ENCODE assay signal across 10 mouse cellular contexts in the genomic region with DNA sequence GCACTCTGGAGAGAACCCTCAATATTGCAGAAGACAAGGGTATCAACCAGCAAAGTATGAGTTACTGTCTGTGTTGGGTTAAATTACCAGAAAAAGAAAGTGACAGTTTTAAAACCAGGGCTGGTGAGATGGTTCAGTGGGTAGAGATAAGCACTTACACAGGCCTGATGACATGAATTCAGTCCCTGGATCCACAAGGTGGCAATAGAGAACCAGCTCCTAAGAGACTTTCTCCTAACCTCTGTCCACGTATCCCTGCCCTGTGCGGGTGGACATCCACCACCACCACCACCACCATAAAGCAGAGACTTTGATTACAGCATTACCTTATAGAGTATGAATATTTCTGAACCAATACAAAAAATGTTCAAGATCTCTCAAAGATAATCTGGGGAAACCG. TPM values are rescaled to one million over a fixed set of nuclear protein-coding genes. Genes with fewer than 3 reads are reported as not detected.
A peak's percentile ranks its signal among the peaks of the same experiment; 100 is the strongest.
DNase-seq lines count a peak whose midpoint lies in the region; ATAC-seq and TF ChIP-seq lines count a peak whose summit lies in the region.
"Had no signal": no experiment of that assay in that cellular context is flagged by ENCODE, and none has a peak within 500 bp of the region (broad histone marks: within the 10 kb centered on the region; RNA-seq: fewer than 3 reads in every experiment).

No protein-coding gene starts in this region.

- H3K4me1 ChIP-seq in lung, adult 2 months (ENCODE audit: control insufficient read depth, insufficient read depth, low read length) = no peaks in the 10 kb centered on the region
- H3K4me1 ChIP-seq in kidney, embryonic 15.5 days = no peaks in the 10 kb centered on the region
- H3K4me1 ChIP-seq in stomach, postnatal 0 days (replicated peaks; ENCODE audit: control insufficient read depth, insufficient read depth) = no peaks in the 10 kb centered on the region
- H3K4me1 ChIP-seq in forebrain, embryonic 15.5 days = peaks cover 3% of the 10 kb centered on the region; the same call in 1 of the 2 replicates
- H3K4me1 ChIP-seq: limb, embryonic 15.5 days had no signal

- TF ChIP-seq POLR2A in lung, adult 2 months (IDR thresholded peaks at IDR 0.05; ENCODE audit: borderline replicate concordance, extremely low read depth, low read depth, low read length) = no peak

- no peaks in the 10 kb centered on the region for H3K27me3 ChIP-seq in kidney, embryonic 15.5 days
- no peaks in the 10 kb centered on the region for H3K27me3 ChIP-seq in stomach, postnatal 0 days (ENCODE audit: control insufficient read depth, insufficient read depth, low read length)
- H3K27me3 ChIP-seq in forebrain, embryonic 15.5 days = no peaks in the 10 kb centered on the region
- H3K27me3 ChIP-seq: limb, embryonic 15.5 days had no signal

- peak; percentile 14; the same call in 1 of the 2 replicates for TF ChIP-seq CTCF in lung, adult 2 months (IDR thresholded peaks at IDR 0.05; ENCODE audit: insufficient read depth, low read length)
- peak; percentile 70 for TF ChIP-seq CTCF in stomach, postnatal 0 days (IDR thresholded peaks at IDR 0.05; ENCODE audit: low read depth)

- H3K4me2 ChIP-seq in kidney, embryonic 15.5 days = no peak overlapping the region
- no peak overlapping the region for H3K4me2 ChIP-seq in stomach, postnatal 0 days (replicated peaks; ENCODE audit: low read depth)
- H3K4me2 ChIP-seq in forebrain, embryonic 15.5 days (replicated peaks) = no peak overlapping the region
- H3K4me2 ChIP-seq: limb, embryonic 15.5 days had no signal

- peak; percentile 31 for DNase-seq in adrenal gland, postnatal 14 days
- no peak for DNase-seq in adrenal gland, adult 8-10 months
- no peak for DNase-seq in lung, adult 2 months
- DNase-seq in lung, postnatal 14 days = no peak
- DNase-seq in stomach, postnatal 0 days (ENCODE audit: low spot score) = no peak
- DNase-seq in layer of hippocampus, postnatal 36 days = no peak
- DNase-seq: thymus, adult 2 months had no signal

- no peak overlapping the region for H3K9ac ChIP-seq in kidney, embryonic 15.5 days
- H3K9ac ChIP-seq in stomach, postnatal 0 days (ENCODE audit: low read length) = no peak overlapping the region
- H3K9ac ChIP-seq in forebrain, embryonic 15.5 days (replicated peaks) = no peak overlapping the region
- H3K9ac ChIP-seq: limb, embryonic 15.5 days had no signal

- H3K36me3 ChIP-seq in kidney, embryonic 15.5 days = peaks cover 35% of the 10 kb centered on the region
- H3K36me3 ChIP-seq in stomach, postnatal 0 days (ENCODE audit: control insufficient read depth, insufficient read depth, low read length) = peaks cover 2% of the 10 kb centered on the region; the same call in 1 of the 2 replicates
- H3K36me3 ChIP-seq in forebrain, embryonic 15.5 days = peaks cover 24% of the 10 kb centered on the region

- no peaks in the 10 kb centered on the region for H3K9me3 ChIP-seq in kidney, embryonic 15.5 days (replicated peaks)
- H3K9me3 ChIP-seq in stomach, postnatal 0 days (ENCODE audit: control insufficient read depth, low read length) = no peaks in the 10 kb centered on the region
- H3K9me3 ChIP-seq in forebrain, embryonic 15.5 days = no peaks in the 10 kb centered on the region
- H3K9me3 ChIP-seq: limb, embryonic 15.5 days had no signal

- 71% methylated on average over 3 of the region's 3 CpGs for WGBS in lung, adult 2 months
- 60% methylated on average over 3 of the region's 3 CpGs for WGBS in kidney, embryonic 15.5 days
- 69% methylated on average over 3 of the region's 3 CpGs for WGBS in stomach, postnatal 0 days
- WGBS in forebrain, embryonic 15.5 days = 77% methylated on average over 3 of the region's 3 CpGs

- ATAC-seq in kidney, embryonic 15.5 days (replicated peaks; ENCODE audit: low FRiP score) = 0 out of 2 replicates have a peak, but pooled peaks have one; percentile 62
- ATAC-seq in stomach, postnatal 0 days (ENCODE audit: low FRiP score, low TSS enrichment) = 0 out of 2 replicates have a peak, but pooled peaks have one; percentile 56
- ATAC-seq in forebrain, embryonic 15.5 days (replicated peaks) = no peak

- H3K4me3 ChIP-seq in lung, adult 2 months (replicated peaks; ENCODE audit: extremely low read depth, low read depth, low read length) = no peak overlapping the region
- no peak overlapping the region for H3K4me3 ChIP-seq in kidney, embryonic 15.5 days (replicated peaks)
- no peak overlapping the region for H3K4me3 ChIP-seq in stomach, postnatal 0 days (ENCODE audit: low read depth, low read length)
- no peak overlapping the region for H3K4me3 ChIP-seq in forebrain, embryonic 15.5 days
- H3K4me3 ChIP-seq: limb, embryonic 15.5 days had no signal

- H3K27ac ChIP-seq in kidney, embryonic 15.5 days = no peak overlapping the region
- no peak overlapping the region for H3K27ac ChIP-seq in stomach, postnatal 0 days (replicated peaks)
- H3K27ac ChIP-seq in forebrain, embryonic 15.5 days (replicated peaks) = no peak overlapping the region
- H3K27ac ChIP-seq: limb, embryonic 15.5 days had no signal

- TF ChIP-seq EP300 in stomach, postnatal 0 days (optimal IDR thresholded peaks at IDR 0.05) = no peak

RNA-seq across cellular contexts. Expression of a gene that starts 51.6 kb away (rescaled TPM):
- total RNA-seq in adrenal gland, postnatal 14 days (2021) = 8.0 and 8.3 TPM in 2 replicates
- total RNA-seq in adrenal gland, adult 8-10 months (2022) = 10 to 100 TPM in 3 of 4 experiments, 1 to 10 TPM in 1; 7.9 to 10.8 (median 10.5) TPM
- polyA plus RNA-seq in lung, adult 2 months (2012; rRNA removed) = 6.3 and 7.3 TPM in 2 replicates
- 4.9 and 5.4 TPM in 2 replicates for polyA plus RNA-seq in kidney, embryonic 15.5 days (2015; fragmentation: Nextera tagmentation; extraction: Ambion mirVana)
- 1.1 and 1.2 TPM in 2 replicates for polyA plus RNA-seq in stomach, postnatal 0 days (2015; fragmentation: Nextera tagmentation; extraction: Ambion mirVana)
- 10 to 100 TPM; 22.6 to 23.4 TPM for total RNA-seq in layer of hippocampus, postnatal 36 days (2021)
- 10.2 and 10.4 TPM in 2 replicates for polyA plus RNA-seq in forebrain, embryonic 15.5 days (2015; fragmentation: Nextera tagmentation; extraction: Ambion mirVana)

RNA-seq across cellular contexts. Expression of a gene that starts 54.1 kb away (rescaled TPM):
- 23.7 and 27.6 TPM in 2 replicates for total RNA-seq in adrenal gland, postnatal 14 days (2021)
- total RNA-seq in adrenal gland, adult 8-10 months (2022) = 10 to 100 TPM; 16.8 to 41.2 (median 24.9) TPM
- polyA plus RNA-seq in lung, adult 2 months (2012; rRNA removed) = 16.6 and 19.7 TPM in 2 replicates
- 19.8 and 21.3 TPM in 2 replicates for polyA plus RNA-seq in kidney, embryonic 15.5 days (2015; fragmentation: Nextera tagmentation; extraction: Ambion mirVana)
- 8.7 and 9.0 TPM in 2 replicates for polyA plus RNA-seq in stomach, postnatal 0 days (2015; fragmentation: Nextera tagmentation; extraction: Ambion mirVana)
- total RNA-seq in layer of hippocampus, postnatal 36 days (2021) = 10 to 100 TPM; 30.6 to 34.8 TPM
- polyA plus RNA-seq in forebrain, embryonic 15.5 days (2015; fragmentation: Nextera tagmentation; extraction: Ambion mirVana) = 27.3 and 31.6 TPM in 2 replicates
